13 mouse cellular contexts compared by ENCODE assay signal in genomic region chr17:31916461-31916775, GRCm38 (mm10).
A peak's percentile ranks its signal among the peaks of the same experiment; 100 is the strongest.
DNase-seq lines count a peak whose midpoint lies in the region; ATAC-seq and TF ChIP-seq lines count a peak whose summit lies in the region.
"Had no signal": no experiment of that assay in that cellular context is flagged by ENCODE, and none has a peak within 500 bp of the region (broad histone marks: within the 10 kb centered on the region; RNA-seq: fewer than 3 reads in every experiment).

No protein-coding gene starts in this region.

- H3K4me3 ChIP-seq in heart, embryonic 10.5 days, result no peak overlapping the region
- no peak overlapping the region for H3K4me3 ChIP-seq in heart, embryonic 12.5 days
- peak overlapping the region; percentile 37 for H3K4me3 ChIP-seq in gastrocnemius, adult 2 months
- H3K4me3 ChIP-seq in lung, embryonic 16.5 days (ENCODE audit: low read length), result no peak overlapping the region
- H3K4me3 ChIP-seq: forebrain, embryonic 15.5 days; intestine, embryonic 15.5 days; layer of hippocampus, adult 2 months; neural tube, embryonic 15.5 days had no signal

- intact Hi-C loops in gastrocnemius, adult 2 months (cut with DNase I), result loop anchor here (5.0 kb wide), 1 partner anchor 59 kb away; the partner anchor contains the start of gene Sik1

- no peak for ATAC-seq in heart, embryonic 12.5 days (ENCODE audit: insufficient number of reproducible peaks, low FRiP score)
- peak; percentile 37 for ATAC-seq in lung, embryonic 16.5 days (ENCODE audit: low read depth)
- ATAC-seq: forebrain, embryonic 15.5 days; intestine, embryonic 15.5 days had no signal

- peaks cover 53% of the 10 kb centered on the region for H3K4me1 ChIP-seq in heart, embryonic 10.5 days
- H3K4me1 ChIP-seq in heart, embryonic 12.5 days (replicated peaks), result peaks cover 51% of the 10 kb centered on the region
- H3K4me1 ChIP-seq in lung, embryonic 16.5 days (replicated peaks; ENCODE audit: control insufficient read depth, insufficient read depth, low read length), result peaks cover 61% of the 10 kb centered on the region

- TF ChIP-seq CTCF in gastrocnemius, adult 2 months (IDR thresholded peaks at IDR 0.05), result no peak

- DNase-seq in heart, embryonic 10.5 days (ENCODE audit: low spot score), result no peak
- DNase-seq in 3134 (ENCODE audit: extremely low read depth, insufficient read length, low spot score), result peak; percentile 85
- peak; percentile 92 for DNase-seq in gastrocnemius, adult 2 months
- DNase-seq in ovary, postnatal 10 days (ENCODE audit: low spot score), result no peak
- no peak for DNase-seq in thymus, postnatal 10 days (ENCODE audit: low spot score in 2 of 2)
- DNase-seq: right cerebral cortex, postnatal 25 days; thymus, postnatal 14 days had no signal

- H3K27ac ChIP-seq in heart, embryonic 10.5 days, result peak overlapping the region; percentile 81
- H3K27ac ChIP-seq in heart, embryonic 12.5 days (ENCODE audit: poor library complexity, severe bottlenecking), result no peak overlapping the region
- H3K27ac ChIP-seq in gastrocnemius, adult 2 months, result peak overlapping the region; percentile 95
- H3K27ac ChIP-seq in lung, embryonic 16.5 days (ENCODE audit: low read length), result peak overlapping the region; percentile 88
- H3K27ac ChIP-seq: forebrain, embryonic 15.5 days; intestine, embryonic 15.5 days; layer of hippocampus, adult 2 months; neural tube, embryonic 15.5 days had no signal

- no peaks in the 10 kb centered on the region for H3K27me3 ChIP-seq in heart, embryonic 10.5 days (ENCODE audit: insufficient read depth, poor library complexity, severe bottlenecking)
- no peaks in the 10 kb centered on the region for H3K27me3 ChIP-seq in heart, embryonic 12.5 days (replicated peaks)
- no peaks in the 10 kb centered on the region for H3K27me3 ChIP-seq in lung, embryonic 16.5 days (ENCODE audit: control insufficient read depth, insufficient read depth, low read depth, low read length)
- H3K27me3 ChIP-seq: forebrain, embryonic 15.5 days; intestine, embryonic 15.5 days; neural tube, embryonic 15.5 days had no signal

- no peak overlapping the region for H3K9ac ChIP-seq in heart, embryonic 12.5 days
- peak overlapping the region; percentile 31; the same call in 1 of the 2 replicates for H3K9ac ChIP-seq in lung, embryonic 16.5 days (ENCODE audit: low read length)
- H3K9ac ChIP-seq: forebrain, embryonic 15.5 days; intestine, embryonic 15.5 days; neural tube, embryonic 15.5 days had no signal

- H3K9me3 ChIP-seq in heart, embryonic 10.5 days, result no peaks in the 10 kb centered on the region
- H3K9me3 ChIP-seq in heart, embryonic 12.5 days (replicated peaks), result no peaks in the 10 kb centered on the region
- no peaks in the 10 kb centered on the region for H3K9me3 ChIP-seq in lung, embryonic 16.5 days (ENCODE audit: control insufficient read depth, low read length)
- H3K9me3 ChIP-seq: forebrain, embryonic 15.5 days; intestine, embryonic 15.5 days had no signal

- WGBS in heart, embryonic 10.5 days, result 70% methylated on average over 6 of the region's 6 CpGs
- 63% methylated on average over 6 of the region's 6 CpGs for WGBS in heart, embryonic 12.5 days
- WGBS in lung, embryonic 16.5 days, result 37% methylated on average over 6 of the region's 6 CpGs

- no peaks in the 10 kb centered on the region for H3K36me3 ChIP-seq in heart, embryonic 10.5 days
- H3K36me3 ChIP-seq in heart, embryonic 12.5 days, result no peaks in the 10 kb centered on the region
- H3K36me3 ChIP-seq in lung, embryonic 16.5 days (ENCODE audit: control insufficient read depth, insufficient read depth, low read length), result no peaks in the 10 kb centered on the region
- H3K36me3 ChIP-seq: forebrain, embryonic 15.5 days; intestine, embryonic 15.5 days; neural tube, embryonic 15.5 days had no signal

- no peak overlapping the region for H3K4me2 ChIP-seq in heart, embryonic 12.5 days
- H3K4me2 ChIP-seq in lung, embryonic 16.5 days (ENCODE audit: low read depth, low read length), result no peak overlapping the region
- H3K4me2 ChIP-seq: forebrain, embryonic 15.5 days; intestine, embryonic 15.5 days; neural tube, embryonic 15.5 days had no signal

Comparison
In these comparisons a context has a peak if more than half of its experiments do, and no peak if none do; other contexts are left out.
1. DNase-seq: peak in 3134 (single experiment) and gastrocnemius, adult 2 months (single experiment); none in heart, embryonic 10.5 days (single experiment), ovary, postnatal 10 days (single experiment) and thymus, postnatal 10 days (0 of 2).